Mouse (Mus musculus): ENCODE results near the gene Chadl. TPM values are rescaled to one million over a fixed set of nuclear protein-coding genes. Genes with fewer than 3 reads are reported as not detected.
A peak's percentile ranks its signal among the peaks of the same experiment; 100 is the strongest.

Gene Chadl
- total and polyA plus RNA-seq, 3 experiments: 1.6 to 2.8 (median 1.7) TPM

DNA sequence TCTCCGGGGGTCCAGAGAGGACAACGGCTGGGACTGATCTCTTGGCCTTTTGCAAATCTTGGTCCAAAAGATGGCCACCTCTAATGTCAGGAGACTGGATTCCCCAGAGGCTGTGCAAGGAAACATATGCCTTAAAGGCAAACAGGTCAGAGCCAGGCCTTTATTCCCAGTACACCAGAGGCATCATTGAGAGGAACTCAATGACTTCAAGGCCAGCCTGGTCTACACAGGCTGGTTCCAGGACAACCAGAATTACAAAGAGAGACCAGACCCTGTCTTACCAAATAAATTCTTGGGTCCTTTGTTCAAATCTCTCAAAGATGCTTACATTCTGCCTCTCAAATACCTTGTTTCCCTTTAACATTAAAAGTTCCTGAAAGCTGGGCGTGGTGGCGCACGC lies 25.3 kb upstream of the Chadl start:
- intact Hi-C loops (cut with DNase I): no loop called here
- Histone ChIP-seq H3K4me1 (ENCODE audit: control insufficient read depth, insufficient read depth, low read length) (no peaks in the 10 kb centered on the region), H3K79me2 (replicated peaks; ENCODE audit: control insufficient read depth, insufficient read depth, low read length) (peaks cover 2% of the 10 kb centered on the region; the same call in 1 of the 2 replicates), H3K27me3 (ENCODE audit: control insufficient read depth, insufficient read depth, low read length) (no peaks in the 10 kb centered on the region), H3K9ac (ENCODE audit: low read depth, low read length) (no peak overlapping the region), H3K36me3 (ENCODE audit: control insufficient read depth, insufficient read depth, low read length) (no peaks in the 10 kb centered on the region), H3K4me3 (no peak overlapping the region), H3K27ac (no peak overlapping the region)
- no peak for TF ChIP-seq EP300 (IDR thresholded peaks at IDR 0.05; ENCODE audit: insufficient read depth, low read depth, low read length)
- no peak for TF ChIP-seq POLR2A (IDR thresholded peaks at IDR 0.05; ENCODE audit: insufficient read depth, low read depth, low read length)
- TF ChIP-seq CTCF (IDR thresholded peaks at IDR 0.05): no peak
- WGBS: 93% methylated on average over 5 of the region's 5 CpGs
- DNase-seq: no peak

DNA sequence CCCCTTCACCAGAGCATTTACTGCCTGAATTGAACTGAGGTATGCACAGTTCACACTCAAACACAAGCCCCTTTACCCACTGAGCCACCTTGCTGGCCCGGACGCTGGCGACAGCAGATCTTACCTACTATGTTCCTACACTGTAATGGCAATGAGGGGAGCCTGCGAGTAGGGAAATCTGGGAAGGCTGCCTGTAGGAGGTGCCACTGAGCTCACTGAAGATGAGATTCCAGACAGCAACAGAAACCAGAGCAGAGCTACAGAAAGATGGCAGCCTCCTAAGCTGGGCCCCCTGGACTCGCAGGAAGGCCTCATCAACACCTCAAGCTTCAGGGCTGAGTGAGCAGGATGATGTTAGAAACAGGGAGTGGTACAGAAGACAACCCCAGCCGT lies 22.0 kb upstream of the Chadl start:
- no peaks in the 10 kb centered on the region for H3K79me2 ChIP-seq (replicated peaks; ENCODE audit: control insufficient read depth, insufficient read depth, low read length)
- no peak for DNase-seq
- no peak overlapping the region for H3K9ac ChIP-seq (ENCODE audit: low read depth, low read length)
- no peaks in the 10 kb centered on the region for H3K36me3 ChIP-seq (ENCODE audit: control insufficient read depth, insufficient read depth, low read length)
- intact Hi-C loops (cut with DNase I): no loop called here
- 94% methylated on average over 6 of the region's 6 CpGs for WGBS
- TF ChIP-seq EP300 (IDR thresholded peaks at IDR 0.05; ENCODE audit: insufficient read depth, low read depth, low read length) (no peak), CTCF (IDR thresholded peaks at IDR 0.05) (no peak), POLR2A (IDR thresholded peaks at IDR 0.05; ENCODE audit: insufficient read depth, low read depth, low read length) (no peak)
- no peak overlapping the region for H3K4me3 ChIP-seq
- H3K27ac ChIP-seq: no peak overlapping the region
- no peaks in the 10 kb centered on the region for H3K4me1 ChIP-seq (ENCODE audit: control insufficient read depth, insufficient read depth, low read length)
- H3K27me3 ChIP-seq (ENCODE audit: control insufficient read depth, insufficient read depth, low read length): no peaks in the 10 kb centered on the region

DNA sequence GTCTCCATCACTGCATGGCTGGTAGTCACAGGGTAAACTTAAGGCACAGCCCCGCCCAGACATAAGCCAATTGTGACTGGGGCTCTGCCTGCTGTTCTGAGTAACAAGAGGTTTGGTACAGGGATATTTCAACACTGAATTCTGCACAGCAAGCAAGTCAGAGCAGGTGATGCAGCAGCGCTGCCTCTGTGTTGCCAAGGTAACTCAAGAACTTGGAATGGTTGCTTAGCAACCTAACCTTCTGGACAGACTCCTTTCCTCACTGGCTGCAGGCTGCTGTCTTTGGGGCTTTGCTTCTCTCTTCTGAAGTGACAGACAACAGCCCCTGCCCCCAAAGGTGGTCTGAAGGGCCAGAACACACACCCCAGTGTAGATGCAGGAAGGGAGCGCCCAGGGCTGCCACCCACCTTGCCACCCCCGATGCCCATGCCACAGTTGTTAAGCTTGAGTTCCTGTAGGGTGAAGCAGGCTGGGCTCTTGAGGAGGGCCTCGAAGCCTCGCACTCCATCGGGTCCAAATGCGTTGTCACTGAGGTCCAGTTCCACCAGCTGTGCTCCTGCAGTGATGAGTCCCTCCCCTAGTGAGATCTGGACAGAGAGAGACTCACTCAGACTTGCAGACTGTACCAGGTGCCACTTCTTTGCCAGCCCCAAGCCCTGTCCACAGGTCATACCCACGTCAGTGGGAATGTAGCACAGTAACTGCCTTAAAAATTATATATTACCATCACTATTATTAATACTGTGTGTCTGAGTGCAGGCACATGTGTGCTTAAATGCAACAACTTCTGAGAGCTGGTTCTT lies 21.4 kb upstream of the Chadl start:
- 92% methylated on average over 9 of the region's 9 CpGs for WGBS
- DNase-seq: peak in 1 of 2 experiments; percentile 16
- Histone ChIP-seq H3K79me2 (replicated peaks; ENCODE audit: control insufficient read depth, insufficient read depth, low read length) (no peaks in the 10 kb centered on the region), H3K27ac (no peak overlapping the region), H3K36me3 (ENCODE audit: control insufficient read depth, insufficient read depth, low read length) (no peaks in the 10 kb centered on the region), H3K27me3 (ENCODE audit: control insufficient read depth, insufficient read depth, low read length) (no peaks in the 10 kb centered on the region), H3K4me1 (ENCODE audit: control insufficient read depth, insufficient read depth, low read length) (no peaks in the 10 kb centered on the region), H3K4me3 (no peak overlapping the region), H3K9ac (ENCODE audit: low read depth, low read length) (no peak overlapping the region)
- TF ChIP-seq POLR2A (IDR thresholded peaks at IDR 0.05; ENCODE audit: insufficient read depth, low read depth, low read length) (no peak), CTCF (IDR thresholded peaks at IDR 0.05) (no peak), EP300 (IDR thresholded peaks at IDR 0.05; ENCODE audit: insufficient read depth, low read depth, low read length) (no peak)
- intact Hi-C loops (cut with DNase I): no loop called here

DNA sequence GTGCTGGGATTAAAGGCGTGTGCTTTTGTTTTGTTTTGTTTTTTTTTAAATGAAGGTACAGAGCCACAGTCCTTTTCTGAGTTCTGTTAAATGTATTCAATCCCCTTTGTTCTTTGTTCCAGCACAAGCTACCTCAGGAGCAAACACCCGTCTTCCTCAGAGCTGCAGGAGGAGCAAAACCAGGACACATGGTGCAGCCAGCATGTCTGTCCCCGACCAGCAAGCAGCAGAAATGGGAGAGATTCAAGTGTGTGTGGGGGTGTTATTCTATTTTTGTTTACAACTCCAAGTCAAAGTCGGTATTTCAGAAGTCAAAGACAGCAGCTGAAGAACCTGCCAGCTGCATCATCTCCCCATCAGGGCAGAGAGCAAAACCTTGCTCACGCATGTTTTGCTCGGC lies 16.7 kb upstream of the Chadl start:
- Histone ChIP-seq H3K36me3 (ENCODE audit: control insufficient read depth, insufficient read depth, low read length) (no peaks in the 10 kb centered on the region), H3K27me3 (ENCODE audit: control insufficient read depth, insufficient read depth, low read length) (no peaks in the 10 kb centered on the region), H3K27ac (no peak overlapping the region), H3K9ac (ENCODE audit: low read depth, low read length) (no peak overlapping the region), H3K4me3 (no peak overlapping the region), H3K4me1 (ENCODE audit: control insufficient read depth, insufficient read depth, low read length) (no peaks in the 10 kb centered on the region), H3K79me2 (replicated peaks; ENCODE audit: control insufficient read depth, insufficient read depth, low read length) (no peaks in the 10 kb centered on the region)
- no peak for DNase-seq
- TF ChIP-seq CTCF (IDR thresholded peaks at IDR 0.05): no peak
- TF ChIP-seq EP300 (IDR thresholded peaks at IDR 0.05; ENCODE audit: insufficient read depth, low read depth, low read length): no peak
- no peak for TF ChIP-seq POLR2A (IDR thresholded peaks at IDR 0.05; ENCODE audit: insufficient read depth, low read depth, low read length)
- 80% methylated on average over 6 of the region's 6 CpGs for WGBS
- intact Hi-C loops (cut with DNase I): no loop called here

DNA sequence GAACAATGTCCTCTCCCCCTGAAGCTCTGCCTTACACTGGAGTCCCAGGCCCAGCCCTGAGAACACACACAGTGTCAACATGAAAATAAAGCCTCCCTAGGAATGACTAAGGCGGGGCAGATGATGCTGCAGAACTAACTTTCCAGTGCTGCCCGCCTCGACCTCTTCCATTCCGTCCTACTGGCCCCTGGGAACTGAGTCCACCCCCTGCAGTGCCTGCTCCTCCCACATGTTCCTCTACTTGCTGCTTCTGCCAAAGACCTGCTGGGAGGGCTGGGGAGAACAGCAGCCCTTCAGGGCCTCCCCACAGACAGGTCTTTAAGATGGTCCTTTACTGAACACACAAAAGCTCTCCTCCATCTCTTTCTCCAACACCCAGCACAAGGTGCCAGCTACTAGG lies 13.7 kb upstream of the Chadl start:
- whole genome bisulfite sequencing: 75% methylated on average over 4 of the region's 4 CpGs
- no peaks in the 10 kb centered on the region for H3K36me3 ChIP-seq (ENCODE audit: control insufficient read depth, insufficient read depth, low read length)
- TF ChIP-seq CTCF (IDR thresholded peaks at IDR 0.05) (no peak), EP300 (IDR thresholded peaks at IDR 0.05; ENCODE audit: insufficient read depth, low read depth, low read length) (no peak), POLR2A (IDR thresholded peaks at IDR 0.05; ENCODE audit: insufficient read depth, low read depth, low read length) (no peak)
- intact Hi-C loops (cut with DNase I): no loop called here
- no peak overlapping the region for H3K4me3 ChIP-seq
- DNase-seq: no peak
- no peaks in the 10 kb centered on the region for H3K27me3 ChIP-seq (ENCODE audit: control insufficient read depth, insufficient read depth, low read length)
- no peak overlapping the region for H3K9ac ChIP-seq (ENCODE audit: low read depth, low read length)
- no peaks in the 10 kb centered on the region for H3K4me1 ChIP-seq (ENCODE audit: control insufficient read depth, insufficient read depth, low read length)
- H3K79me2 ChIP-seq (replicated peaks; ENCODE audit: control insufficient read depth, insufficient read depth, low read length): no peaks in the 10 kb centered on the region
- no peak overlapping the region for H3K27ac ChIP-seq

DNA sequence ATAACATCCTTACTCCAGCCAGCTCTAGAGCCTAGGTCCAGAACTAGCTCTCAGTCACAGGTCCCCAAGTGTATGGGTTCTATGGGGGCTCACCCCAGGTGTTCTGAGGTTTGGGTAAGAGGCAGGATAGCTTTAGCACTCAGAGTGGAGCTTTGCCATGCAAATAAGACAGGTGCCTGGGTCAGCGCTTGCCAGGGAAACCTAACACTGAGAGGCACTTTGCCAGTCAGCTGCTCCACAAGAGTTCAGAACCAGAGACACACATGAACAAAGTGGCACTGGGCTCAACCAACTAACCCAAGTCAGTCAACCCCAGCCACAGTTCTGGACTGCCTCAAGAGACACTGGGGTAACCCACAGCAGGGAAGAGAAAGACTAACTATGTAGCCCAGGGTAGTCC lies 12.6 kb upstream of the Chadl start:
- no peak overlapping the region for H3K27ac ChIP-seq
- intact Hi-C loops (cut with DNase I): no loop called here
- WGBS: 94% methylated on average over 1 of the region's 1 CpGs
- H3K9ac ChIP-seq (ENCODE audit: low read depth, low read length): no peak overlapping the region
- no peaks in the 10 kb centered on the region for H3K4me1 ChIP-seq (ENCODE audit: control insufficient read depth, insufficient read depth, low read length)
- no peaks in the 10 kb centered on the region for H3K79me2 ChIP-seq (replicated peaks; ENCODE audit: control insufficient read depth, insufficient read depth, low read length)
- H3K27me3 ChIP-seq (ENCODE audit: control insufficient read depth, insufficient read depth, low read length): no peaks in the 10 kb centered on the region
- H3K4me3 ChIP-seq: no peak overlapping the region
- no peak for TF ChIP-seq CTCF (IDR thresholded peaks at IDR 0.05)
- no peak for TF ChIP-seq EP300 (IDR thresholded peaks at IDR 0.05; ENCODE audit: insufficient read depth, low read depth, low read length)
- TF ChIP-seq POLR2A (IDR thresholded peaks at IDR 0.05; ENCODE audit: insufficient read depth, low read depth, low read length): no peak
- DNase-seq: no peak
- H3K36me3 ChIP-seq (ENCODE audit: control insufficient read depth, insufficient read depth, low read length): no peaks in the 10 kb centered on the region

Measured in heart, adult 2 months (tissue).